Mouse (Mus musculus) olfactory bulb, adult 2 months (tissue): ENCODE results near the gene Elfn2. TPM values are rescaled to one million over a fixed set of nuclear protein-coding genes. Genes with fewer than 3 reads are reported as not detected.

Experiments
- H3K27ac ChIP-seq: fragments of 200-500 bp; 2 replicates; pipeline ENCODE4 v1.5.1; 2012; ENCODE audit warnings: low read depth, low read length; ENCODE audit not compliant: insufficient read depth
- H3K4me1 ChIP-seq: fragments of 200-500 bp; 2 replicates; pipeline ENCODE4 v1.6.1; 2012; ENCODE audit warnings: low read length; ENCODE audit not compliant: control insufficient read depth, insufficient read depth
- H3K4me3 ChIP-seq: fragments of 200-500 bp; 2 replicates; pipeline ENCODE4 v1.5.1; 2012; ENCODE audit warnings: mild to moderate bottlenecking, low read depth, low read length, moderate library complexity; ENCODE audit not compliant: insufficient read depth
- CTCF ChIP-seq: fragments of 200-500 bp; IDR thresholded peaks from 2 replicates; pipeline ENCODE4 v1.5.1; 2012; ENCODE audit warnings: low read depth, mild to moderate bottlenecking, low read length, moderate library complexity; ENCODE audit not compliant: insufficient read depth
- POLR2A ChIP-seq: fragments of 200-500 bp; IDR thresholded peaks from 2 replicates; pipeline ENCODE4 v1.6.1; 2012; ENCODE audit warnings: mild to moderate bottlenecking, low read depth, low read length, moderate library complexity; ENCODE audit not compliant: insufficient read depth
- WGBS: fragments of 180-500 bp; shearing (Covaris S2); methylation state at CpG from one replicate; pipeline ENCODE4 v1.1.7; 2018; 5-methylcytosine and 5-hydroxymethylcytosine counted together
- polyA plus RNA-seq: library from polyadenylated mRNA; stranded (reverse); fragments of >200 nt; gene quantifications from 2 replicates; pipeline ENCODE4 v1.2.4, GENCODE M21; 2012; ENCODE audit warnings: low replicate concordance; ENCODE audit not compliant: missing spikeins, insufficient read depth, insufficient read length

The Elfn2 gene
- polyA plus RNA-seq, 1 experiment: not detected

GRCm38 (mm10) chr15:78731830-78732229 lies 13.3 kb upstream of the Elfn2 start:
- 88% methylated on average over 4 of the region's 4 CpGs for WGBS
- Histone ChIP-seq H3K4me3 (no peak overlapping the region), H3K27ac (no peak overlapping the region), H3K4me1 (peaks cover 18% of the 10 kb centered on the region)
- no peak for TF ChIP-seq CTCF

DNA sequence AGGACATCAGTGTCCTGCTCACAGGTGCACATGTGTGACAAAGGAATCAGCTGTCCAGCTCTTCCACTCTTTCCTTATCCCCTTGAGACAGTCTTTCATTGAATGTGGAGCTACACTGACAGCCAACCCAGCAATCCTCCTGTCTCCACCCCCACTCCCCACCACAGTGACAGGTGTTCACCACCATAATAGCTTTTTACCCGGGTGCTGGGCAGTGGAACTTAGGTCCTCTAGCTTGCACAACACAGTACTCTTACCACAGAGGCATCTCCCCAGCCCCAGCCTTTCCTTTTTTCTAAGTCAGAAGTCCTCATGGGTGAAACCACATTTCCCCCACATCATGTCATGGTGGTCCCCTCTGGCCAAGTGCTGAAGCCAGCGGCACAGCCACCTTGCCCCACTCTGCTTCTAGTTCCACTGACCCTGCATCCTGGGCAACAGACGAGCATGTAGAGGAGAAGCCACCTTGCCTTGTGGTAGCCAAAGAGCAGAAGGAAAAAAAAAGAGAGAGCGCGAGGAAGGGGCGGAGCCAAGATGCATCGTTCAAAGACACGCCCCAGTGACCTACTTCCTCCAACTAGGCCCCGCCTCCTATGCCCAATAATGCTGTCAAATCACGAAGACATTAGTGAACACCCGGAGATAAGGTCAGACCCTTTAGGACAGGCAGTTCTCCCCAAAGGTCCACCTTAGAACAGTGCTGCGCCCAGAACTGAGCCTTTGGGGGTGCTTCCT lies 11.9 kb upstream of the Elfn2 start:
- Histone ChIP-seq H3K4me3 (no peak overlapping the region), H3K4me1 (peaks cover 4% of the 10 kb centered on the region), H3K27ac (no peak overlapping the region)
- WGBS: 86% methylated on average over 12 of the region's 12 CpGs
- TF ChIP-seq POLR2A (no peak), CTCF (no peak)

- Histone ChIP-seq H3K27ac (no peak overlapping the region), H3K4me1 (no peaks in the 10 kb centered on the region), H3K4me3 (no peak overlapping the region)
- WGBS: 86% methylated on average over 7 of the region's 7 CpGs
- TF ChIP-seq POLR2A: no peak
- TF ChIP-seq CTCF: no peak
Observed at GRCm38 (mm10) chr15:78726697-78727096, 8.1 kb upstream of the Elfn2 start.

DNA sequence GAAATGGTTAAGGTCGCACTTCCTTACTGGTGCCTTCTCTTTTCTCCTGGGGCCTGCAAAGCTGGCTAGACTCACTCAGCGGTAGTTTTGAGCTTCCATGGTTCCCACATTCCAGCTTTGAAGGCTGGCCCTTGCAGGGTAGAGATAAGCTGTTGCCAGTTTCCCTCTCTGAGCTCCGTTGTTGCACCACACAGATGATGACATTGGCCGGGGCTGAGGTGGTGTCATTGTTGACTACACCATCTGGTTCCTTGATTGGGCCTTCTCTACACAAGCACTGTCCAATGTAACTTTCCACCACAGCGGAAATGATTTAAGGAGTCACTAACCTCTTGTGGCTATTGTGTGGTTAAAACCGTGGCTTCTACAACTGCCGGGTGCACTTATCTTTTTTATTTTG lies 2.0 kb upstream of the Elfn2 start:
- Histone ChIP-seq H3K4me3 (no peak overlapping the region), H3K4me1 (peaks cover 26% of the 10 kb centered on the region), H3K27ac (no peak overlapping the region)
- 76% methylated on average over 7 of the region's 7 CpGs for WGBS
- TF ChIP-seq CTCF: no peak
- TF ChIP-seq POLR2A: no peak

GRCm38 (mm10) chr15:78720094-78720493 lies 1.5 kb upstream of the Elfn2 start:
- peaks cover 30% of the 10 kb centered on the region for H3K4me1 ChIP-seq
- H3K27ac ChIP-seq: no peak overlapping the region
- TF ChIP-seq CTCF: peak; percentile 80; the same call in 1 of the 2 replicates
- TF ChIP-seq POLR2A: no peak
- 2% methylated on average over 16 of the region's 16 CpGs for whole genome bisulfite sequencing
- H3K4me3 ChIP-seq: no peak overlapping the region

DNA sequence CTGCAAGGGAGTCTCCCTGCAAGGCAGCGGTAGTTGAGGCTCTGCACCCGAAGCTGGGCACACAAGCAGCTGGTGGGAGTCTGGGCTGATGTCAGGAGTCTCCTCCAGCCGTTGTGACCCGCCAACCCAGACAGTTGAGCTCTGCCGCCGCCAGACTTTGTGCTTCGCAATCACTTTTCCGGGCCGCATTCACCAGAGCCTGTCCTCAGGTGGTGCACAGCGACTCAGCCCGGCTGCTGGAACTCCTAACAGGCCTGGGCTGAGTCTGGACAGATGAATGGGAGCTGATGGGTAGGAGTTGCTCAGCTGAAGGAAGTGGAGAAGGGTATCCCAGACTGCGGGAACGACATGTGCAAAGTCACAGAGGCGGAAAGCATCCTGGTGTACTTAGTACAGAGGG lies 845 bp upstream of the Elfn2 start:
- Histone ChIP-seq H3K4me3 (peak overlapping the region; percentile 85; the same call in 1 of the 2 replicates), H3K27ac (no peak overlapping the region), H3K4me1 (peaks cover 34% of the 10 kb centered on the region)
- TF ChIP-seq CTCF: no peak
- TF ChIP-seq POLR2A: no peak
- 15% methylated on average over 14 of the region's 14 CpGs for WGBS

GRCm38 (mm10) chr15:78716936-78717335 lies 1.6 kb downstream of the Elfn2 start:
- TF ChIP-seq CTCF: no peak
- no peak for TF ChIP-seq POLR2A
- Histone ChIP-seq H3K4me3 (peak overlapping the region; percentile 85), H3K27ac (peak overlapping the region; percentile 90), H3K4me1 (peaks cover 57% of the 10 kb centered on the region)
- WGBS: 28% methylated on average over 13 of the region's 13 CpGs

GRCm38 (mm10) chr15:78715856-78716255 lies 2.7 kb downstream of the Elfn2 start:
- Histone ChIP-seq H3K27ac (no peak overlapping the region), H3K4me1 (peaks cover 67% of the 10 kb centered on the region), H3K4me3 (peak overlapping the region; percentile 85)
- 27% methylated on average over 5 of the region's 5 CpGs for WGBS
- no peak for TF ChIP-seq POLR2A
- no peak for TF ChIP-seq CTCF

DNA sequence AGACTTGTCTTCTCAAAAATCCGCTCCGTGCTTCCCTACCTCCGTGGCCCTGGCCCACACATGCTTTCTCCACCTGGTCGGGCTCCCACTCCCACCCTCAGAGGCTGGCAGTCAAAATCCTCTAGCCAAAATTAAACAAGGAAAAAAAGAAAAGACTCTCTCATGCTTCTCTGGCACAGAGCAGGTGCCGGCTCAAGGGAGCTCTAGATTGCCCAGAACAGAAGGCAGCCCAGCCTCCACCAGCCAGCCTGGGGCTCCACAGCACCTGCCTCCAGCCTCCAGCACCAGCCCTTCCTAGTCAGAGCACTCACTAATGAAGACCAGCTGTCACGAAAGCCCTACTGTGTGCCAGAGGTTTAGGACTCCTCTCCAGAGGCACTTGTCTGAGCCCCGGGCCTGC lies 4.8 kb downstream of the Elfn2 start:
- TF ChIP-seq CTCF (no peak), POLR2A (no peak)
- Histone ChIP-seq H3K4me3 (no peak overlapping the region; the same call in 1 of the 2 replicates), H3K4me1 (peaks cover 71% of the 10 kb centered on the region), H3K27ac (peak overlapping the region; percentile 79)
- 43% methylated on average over 7 of the region's 7 CpGs for WGBS
